Mouse (Mus musculus) midbrain, embryonic 14.5 days (tissue): ENCODE measurements at regions not wholly inside any gene's neighbourhood (a gene's known extent, or its start where the extent isn't known, plus 50 kb on each side); places are given as distances from the start of the nearest gene placed in this dataset.
A peak's percentile ranks its signal among the peaks of the same experiment; 100 is the strongest.

Source experiments
- ATAC-seq: fragments of 200-750 bp; cut with Nextera tagmentation; 2 replicates; pipeline ENCODE4 v1.8.0; 2017; ENCODE audit warnings: moderate number of reproducible peaks, moderate library complexity; ENCODE audit not compliant: low FRiP score, low TSS enrichment
- DNase-seq: peaks from one replicate; pipeline ENCODE4 v3.0.0-alpha.2; 2015
- H3K27ac ChIP-seq: fragments of 300-500 bp; sonication (generic); replicated peaks from 2 replicates; pipeline ENCODE4 v1.5.1; 2014; ENCODE audit warnings: mild to moderate bottlenecking, low read depth, low read length, moderate library complexity
- H3K27me3 ChIP-seq: fragments of 300-500 bp; sonication (generic); 2 replicates; pipeline ENCODE4 v1.6.1; 2014; ENCODE audit warnings: low read length, control low read depth, mixed read lengths; ENCODE audit not compliant: control insufficient read depth, insufficient read depth
- H3K36me3 ChIP-seq: fragments of 300-500 bp; sonication (generic); 2 replicates; pipeline ENCODE4 v1.6.1; 2014; ENCODE audit warnings: low read length, control low read depth; ENCODE audit not compliant: control insufficient read depth, insufficient read depth
- H3K4me1 ChIP-seq: fragments of 300-500 bp; sonication (generic); 2 replicates; pipeline ENCODE4 v1.6.1; 2014; ENCODE audit warnings: mild to moderate bottlenecking, antibody characterized with exemption, low read length, control low read depth; ENCODE audit not compliant: control insufficient read depth, insufficient read depth
- H3K4me2 ChIP-seq: fragments of 300-500 bp; sonication (generic); 2 replicates; pipeline ENCODE4 v1.6.1; 2014; ENCODE audit warnings: mild to moderate bottlenecking, low read length, moderate library complexity
- H3K4me3 ChIP-seq: fragments of 300-500 bp; sonication (generic); replicated peaks from 2 replicates; pipeline ENCODE4 v1.5.1; 2014; ENCODE audit warnings: low read depth, low read length
- H3K9ac ChIP-seq: fragments of 300-500 bp; sonication (generic); replicated peaks from 2 replicates; pipeline ENCODE4 v1.6.1; 2014; ENCODE audit warnings: mild to moderate bottlenecking, low read length, moderate library complexity
- H3K9me3 ChIP-seq: fragments of 300-500 bp; sonication (generic); 2 replicates; pipeline ENCODE4 v1.6.1; 2016; ENCODE audit warnings: low read length, control low read depth, mixed read lengths; ENCODE audit not compliant: control insufficient read depth
- WGBS: fragments of 180-500 bp; shearing (Covaris S2); extraction: QIAGEN DNeasy Blood & Tissue Kit; methylation state at CpG from one replicate; pipeline ENCODE4 v1.1.7; 2014; 5-methylcytosine and 5-hydroxymethylcytosine counted together

GRCm38 (mm10) chr4:125361611-125362520, 128.6 kb upstream of the Grik3 start:
- H3K9ac ChIP-seq, result no peak overlapping the region
- WGBS, result 78% methylated on average over 18 of the region's 18 CpGs
- H3K4me2 ChIP-seq, result no peak overlapping the region
- H3K9me3 ChIP-seq, result no peaks in the 10 kb centered on the region
- H3K27ac ChIP-seq, result no peak overlapping the region
- H3K27me3 ChIP-seq, result no peaks in the 10 kb centered on the region
- no peak overlapping the region for H3K4me3 ChIP-seq
- ATAC-seq, result no peak
- DNase-seq, result no peak
- H3K36me3 ChIP-seq, result no peaks in the 10 kb centered on the region
- 0 out of 2 replicates have a peak, but pooled peaks cover 14% of the 10 kb centered on the region for H3K4me1 ChIP-seq

DNA sequence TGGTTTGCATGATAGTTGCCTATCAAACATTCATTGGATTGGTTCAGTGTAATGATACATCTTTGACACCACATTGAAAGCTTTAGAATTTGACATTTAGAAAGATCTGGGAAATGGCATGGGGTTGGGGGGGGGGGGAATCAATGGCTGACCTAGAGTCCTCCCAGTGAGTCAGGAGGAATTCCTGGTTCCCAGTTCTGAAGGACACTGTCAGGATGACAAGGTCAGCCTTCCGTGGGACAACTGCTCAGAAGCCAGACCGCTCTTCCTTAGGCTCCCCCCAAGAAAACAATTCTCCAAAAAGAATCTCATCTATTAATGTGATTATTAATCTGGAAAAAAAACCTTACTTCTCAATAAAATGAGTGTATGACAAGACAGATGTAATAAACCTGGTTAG, 132.1 kb upstream of the Grik3 start:
- no peak overlapping the region for H3K4me2 ChIP-seq
- H3K4me3 ChIP-seq, result no peak overlapping the region
- DNase-seq (no peak), ATAC-seq (no peak)
- H3K4me1 ChIP-seq, result 0 out of 2 replicates have a peak, but pooled peaks cover 5% of the 10 kb centered on the region
- no peaks in the 10 kb centered on the region for H3K36me3 ChIP-seq
- H3K9ac ChIP-seq, result no peak overlapping the region
- no peak overlapping the region for H3K27ac ChIP-seq
- H3K27me3 ChIP-seq, result no peaks in the 10 kb centered on the region
- 82% methylated on average over 2 of the region's 2 CpGs for WGBS
- no peaks in the 10 kb centered on the region for H3K9me3 ChIP-seq

- Histone ChIP-seq H3K9ac (no peak overlapping the region), H3K4me1 (0 out of 2 replicates have a peak, but pooled peaks cover 5% of the 10 kb centered on the region), H3K36me3 (no peaks in the 10 kb centered on the region), H3K9me3 (no peaks in the 10 kb centered on the region), H3K4me3 (no peak overlapping the region), H3K27me3 (no peaks in the 10 kb centered on the region), H3K27ac (no peak overlapping the region), H3K4me2 (no peak overlapping the region)
- DNase-seq (no peak), ATAC-seq (no peak)
- 67% methylated on average over 8 of the region's 8 CpGs for WGBS
These were observed 134.1 kb upstream of the Grik3 start for GRCm38 (mm10) chr4:125356441-125356840.

DNA sequence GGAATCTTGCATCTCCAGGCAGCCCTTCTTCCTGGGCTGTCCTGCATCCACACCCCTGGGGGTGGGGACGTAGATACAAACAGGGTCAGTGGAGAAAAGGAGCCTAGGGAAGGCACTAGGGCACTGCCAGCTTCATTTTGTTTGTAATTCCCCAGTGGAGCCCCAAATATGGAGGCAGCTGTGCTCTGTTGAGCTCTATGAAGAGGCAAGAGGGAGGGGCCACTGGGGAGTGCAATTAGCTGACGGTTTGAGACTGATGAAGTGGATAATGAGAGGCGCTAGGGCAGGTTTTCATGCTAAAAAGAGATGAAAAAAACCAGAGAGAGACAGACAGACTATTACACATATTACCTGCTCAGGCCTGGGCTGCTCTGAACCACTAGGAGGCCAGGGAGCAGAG, 135.8 kb upstream of the Grik3 start:
- H3K4me3 ChIP-seq, result no peak overlapping the region
- ATAC-seq, result no peak
- H3K9ac ChIP-seq, result no peak overlapping the region
- DNase-seq, result peak; percentile 24
- no peaks in the 10 kb centered on the region for H3K36me3 ChIP-seq
- H3K4me1 ChIP-seq, result 0 out of 2 replicates have a peak, but pooled peaks cover 5% of the 10 kb centered on the region
- H3K27ac ChIP-seq, result no peak overlapping the region
- 35% methylated on average over 3 of the region's 3 CpGs for WGBS
- H3K4me2 ChIP-seq, result no peak overlapping the region
- H3K9me3 ChIP-seq, result no peaks in the 10 kb centered on the region
- H3K27me3 ChIP-seq, result no peaks in the 10 kb centered on the region

GRCm38 (mm10) chr4:125350056-125350455, 140.4 kb upstream of the Grik3 start:
- DNase-seq, result no peak
- Histone ChIP-seq H3K27me3 (no peaks in the 10 kb centered on the region), H3K36me3 (no peaks in the 10 kb centered on the region), H3K9me3 (no peaks in the 10 kb centered on the region), H3K4me3 (no peak overlapping the region), H3K4me2 (no peak overlapping the region), H3K4me1 (0 out of 2 replicates have a peak, but pooled peaks cover 5% of the 10 kb centered on the region), H3K27ac (no peak overlapping the region), H3K9ac (no peak overlapping the region)
- WGBS, result 70% methylated on average over 1 of the region's 1 CpGs
- ATAC-seq, result no peak

GRCm38 (mm10) chr4:125339056-125339455, 151.4 kb upstream of the Grik3 start:
- 73% methylated on average over 2 of the region's 2 CpGs for WGBS
- no peaks in the 10 kb centered on the region for H3K36me3 ChIP-seq

DNA sequence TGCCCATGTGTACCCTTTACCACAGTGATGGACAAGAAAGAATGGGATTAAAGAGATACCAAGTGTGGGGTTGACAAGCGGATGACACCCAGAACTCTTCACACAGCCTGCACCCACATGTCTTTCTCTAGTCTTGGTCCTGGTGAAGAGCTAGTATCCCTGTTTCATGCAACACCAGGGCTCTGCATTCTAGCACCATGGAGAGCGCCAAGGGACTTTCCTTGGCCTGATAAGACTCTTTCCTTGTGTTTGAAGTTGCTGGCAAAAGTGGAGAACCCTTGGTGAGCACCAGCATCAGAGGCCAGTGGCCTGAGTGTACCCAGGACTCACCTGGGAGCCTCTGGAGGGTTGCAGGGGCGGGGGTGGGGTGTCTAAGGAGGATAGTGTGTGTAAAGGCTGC, 161.7 kb upstream of the Grik3 start:
- Histone ChIP-seq H3K27ac (no peak overlapping the region), H3K27me3 (no peaks in the 10 kb centered on the region), H3K9me3 (no peaks in the 10 kb centered on the region), H3K9ac (no peak overlapping the region), H3K36me3 (no peaks in the 10 kb centered on the region), H3K4me3 (no peak overlapping the region), H3K4me2 (no peak overlapping the region), H3K4me1 (peaks cover 2% of the 10 kb centered on the region; the same call in 1 of the 2 replicates)
- ATAC-seq, result no peak
- WGBS, result 35% methylated on average over 3 of the region's 3 CpGs
- DNase-seq, result no peak

More at GRCm38 (mm10) chr4:125339056-125339455, 151.4 kb upstream of the Grik3 start:
- Histone ChIP-seq H3K9ac (no peak overlapping the region), H3K4me1 (no peaks in the 10 kb centered on the region), H3K27ac (no peak overlapping the region), H3K27me3 (no peaks in the 10 kb centered on the region), H3K4me3 (no peak overlapping the region), H3K9me3 (no peaks in the 10 kb centered on the region), H3K4me2 (no peak overlapping the region)
- no peak for DNase-seq
- no peak for ATAC-seq

GRCm38 (mm10) chr4:125324495-125324894, 166.0 kb upstream of the Grik3 start:
- Histone ChIP-seq H3K27ac (no peak overlapping the region), H3K27me3 (no peaks in the 10 kb centered on the region), H3K4me2 (no peak overlapping the region), H3K9me3 (no peaks in the 10 kb centered on the region), H3K36me3 (no peaks in the 10 kb centered on the region), H3K4me1 (peaks cover 2% of the 10 kb centered on the region; the same call in 1 of the 2 replicates), H3K4me3 (no peak overlapping the region), H3K9ac (no peak overlapping the region)
- 74% methylated on average over 3 of the region's 3 CpGs for WGBS
- ATAC-seq (no peak), DNase-seq (no peak)

GRCm38 (mm10) chr4:125319343-125319742, 171.2 kb upstream of the Grik3 start:
- ATAC-seq, result no peak
- no peaks in the 10 kb centered on the region for H3K9me3 ChIP-seq
- no peak overlapping the region for H3K27ac ChIP-seq
- H3K9ac ChIP-seq, result no peak overlapping the region
- no peaks in the 10 kb centered on the region for H3K36me3 ChIP-seq
- no peak overlapping the region for H3K4me2 ChIP-seq
- 37% methylated on average over 5 of the region's 5 CpGs for WGBS
- peak; percentile 52 for DNase-seq
- H3K27me3 ChIP-seq, result no peaks in the 10 kb centered on the region
- no peak overlapping the region for H3K4me3 ChIP-seq
- H3K4me1 ChIP-seq, result peaks cover 13% of the 10 kb centered on the region
